Mouse (Mus musculus): ENCODE results near the gene Ankfn1. TPM values are rescaled to one million over a fixed set of nuclear protein-coding genes. Genes with fewer than 3 reads are reported as not detected.

Ankfn1 gene
- polyA plus RNA-seq, 1 experiment from 2014 or later: 0.63 TPM

DNA sequence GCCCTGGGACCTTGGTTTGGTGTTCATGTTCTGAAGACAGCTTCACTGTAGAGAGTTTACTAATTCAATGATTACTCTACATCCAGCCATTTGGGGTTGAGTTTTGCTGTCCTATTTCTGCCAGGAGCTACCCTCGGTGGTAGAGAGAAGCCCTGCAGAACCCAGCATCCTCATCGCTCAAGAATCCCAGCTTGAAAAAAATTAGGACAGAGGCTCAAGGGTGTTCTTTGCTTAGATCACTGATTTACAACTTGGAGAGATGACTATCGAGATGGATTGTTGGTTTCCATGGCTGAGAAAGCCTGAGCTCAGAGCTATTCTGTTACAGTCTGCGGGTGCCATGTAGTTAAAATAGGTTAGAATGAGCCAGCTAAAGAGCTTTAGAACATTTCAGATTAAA lies 209.2 kb downstream of the Ankfn1 start:
- Histone ChIP-seq H3K27me3 (no peaks in the 10 kb centered on the region), H3K27ac (no peak overlapping the region), H3K4me3 (no peak overlapping the region), H3K9me3 (no peaks in the 10 kb centered on the region), H3K4me2 (replicated peaks) (no peak overlapping the region), H3K4me1 (no peaks in the 10 kb centered on the region), H3K9ac (no peak overlapping the region), H3K36me3 (no peaks in the 10 kb centered on the region)
- ATAC-seq (ENCODE audit: insufficient number of reproducible peaks, insufficient read depth, low FRiP score, low TSS enrichment): no peak
- WGBS: 88% methylated on average over 4 of the region's 4 CpGs

DNA sequence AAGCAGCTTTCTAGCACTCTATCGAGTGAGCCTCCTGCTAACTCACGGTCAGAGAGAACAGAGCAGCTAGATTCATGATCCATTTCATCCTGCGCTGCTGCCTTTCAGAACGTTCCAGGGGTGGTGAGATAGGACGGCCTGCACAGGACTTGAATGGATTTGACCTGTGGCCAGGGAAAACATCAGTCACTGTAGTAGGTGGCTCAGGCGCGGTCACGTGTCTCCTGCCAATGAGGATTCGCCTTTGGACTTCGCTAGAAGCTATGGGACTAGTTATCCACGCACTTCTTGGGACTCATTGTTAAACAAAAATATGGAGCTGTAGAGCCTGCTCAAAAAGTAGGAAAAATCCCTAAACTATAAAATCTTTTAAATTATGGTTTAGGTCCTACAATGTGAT lies 226.0 kb downstream of the Ankfn1 start:
- Histone ChIP-seq H3K36me3 (no peaks in the 10 kb centered on the region), H3K9ac (no peak overlapping the region), H3K4me3 (no peak overlapping the region), H3K4me2 (replicated peaks) (no peak overlapping the region), H3K27ac (no peak overlapping the region), H3K4me1 (no peaks in the 10 kb centered on the region), H3K9me3 (no peaks in the 10 kb centered on the region), H3K27me3 (no peaks in the 10 kb centered on the region)
- no peak for ATAC-seq (ENCODE audit: insufficient number of reproducible peaks, insufficient read depth, low FRiP score, low TSS enrichment)
- WGBS: 91% methylated on average over 11 of the region's 11 CpGs

DNA sequence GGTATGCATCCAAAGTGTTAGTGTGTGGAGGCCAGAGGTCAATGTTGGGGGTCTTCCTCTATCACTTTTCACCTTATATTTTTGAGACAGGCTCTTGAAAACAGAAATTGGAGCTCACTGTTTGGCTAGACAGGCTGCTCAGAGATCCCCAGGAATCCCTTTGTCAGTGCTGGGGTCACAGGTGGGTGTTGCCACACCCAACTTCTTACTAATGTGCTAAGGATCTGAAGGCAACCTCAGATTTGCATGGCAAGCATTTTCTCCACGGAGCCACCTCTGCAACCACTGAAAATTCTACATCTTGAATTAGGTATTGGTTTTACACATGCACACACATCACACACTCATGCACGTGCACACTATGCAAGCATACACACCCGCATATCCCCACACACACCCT lies 226.5 kb downstream of the Ankfn1 start:
- H3K9me3 ChIP-seq: no peaks in the 10 kb centered on the region
- no peak for ATAC-seq (ENCODE audit: insufficient number of reproducible peaks, insufficient read depth, low FRiP score, low TSS enrichment)
- H3K4me3 ChIP-seq: no peak overlapping the region
- no peaks in the 10 kb centered on the region for H3K27me3 ChIP-seq
- H3K27ac ChIP-seq: no peak overlapping the region
- no peak overlapping the region for H3K4me2 ChIP-seq (replicated peaks)
- WGBS: 83% methylated on average over 3 of the region's 3 CpGs
- H3K36me3 ChIP-seq: no peaks in the 10 kb centered on the region
- H3K4me1 ChIP-seq: no peaks in the 10 kb centered on the region
- H3K9ac ChIP-seq: no peak overlapping the region

DNA sequence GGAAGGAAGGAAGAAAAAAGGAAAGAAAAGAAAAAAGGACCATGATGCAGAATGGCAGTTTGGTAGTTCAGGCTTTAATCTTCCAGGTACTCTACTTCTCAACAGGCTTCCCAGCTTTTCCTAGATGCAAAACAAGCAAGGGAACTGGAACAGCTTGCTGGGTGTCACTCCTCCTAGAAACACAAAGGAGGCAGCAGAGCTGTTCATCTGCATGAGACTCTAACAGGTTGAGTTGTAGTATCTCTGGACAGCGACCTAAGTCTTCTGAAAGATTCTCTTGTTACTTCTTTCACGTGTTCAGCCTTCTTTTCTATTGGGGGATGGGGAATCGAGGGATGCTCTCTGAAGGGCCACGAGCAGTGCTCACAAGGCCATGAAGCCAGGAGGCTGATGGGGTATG lies 228.7 kb downstream of the Ankfn1 start:
- 47% methylated on average over 4 of the region's 4 CpGs for WGBS
- ATAC-seq (ENCODE audit: insufficient number of reproducible peaks, insufficient read depth, low FRiP score, low TSS enrichment): no peak

DNA sequence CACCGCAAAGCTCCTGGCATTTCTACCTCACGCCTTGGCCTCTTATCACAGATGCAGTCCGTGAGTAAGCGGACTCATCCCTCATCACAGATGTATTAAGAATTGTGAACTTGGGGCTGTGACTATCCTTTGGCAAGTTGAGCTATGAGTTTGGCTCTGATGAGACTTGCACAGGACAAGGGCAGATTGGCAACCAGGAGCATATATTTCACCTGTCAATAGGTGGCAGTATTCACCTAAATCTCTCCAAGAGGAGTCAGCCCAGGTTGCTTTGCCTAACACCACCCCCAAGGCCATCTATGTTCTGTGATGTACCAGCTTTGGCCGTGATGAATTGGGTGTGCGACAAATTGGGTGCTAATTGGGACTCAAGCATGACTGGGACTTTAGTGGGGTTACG lies 231.3 kb downstream of the Ankfn1 start:
- Histone ChIP-seq H3K4me2 (replicated peaks) (no peak overlapping the region), H3K9me3 (no peaks in the 10 kb centered on the region), H3K27me3 (no peaks in the 10 kb centered on the region), H3K36me3 (no peaks in the 10 kb centered on the region), H3K4me1 (peaks cover 10% of the 10 kb centered on the region; the same call in 1 of the 2 replicates), H3K4me3 (no peak overlapping the region), H3K27ac (no peak overlapping the region), H3K9ac (no peak overlapping the region)
- ATAC-seq (ENCODE audit: insufficient number of reproducible peaks, insufficient read depth, low FRiP score, low TSS enrichment): 0 out of 2 replicates have a peak, but pooled peaks have one; percentile 22
- WGBS: 41% methylated on average over 7 of the region's 7 CpGs

More for the DNA sequence above, 228.7 kb downstream of the Ankfn1 start:
- Histone ChIP-seq H3K4me2 (replicated peaks) (no peak overlapping the region), H3K36me3 (no peaks in the 10 kb centered on the region), H3K27me3 (no peaks in the 10 kb centered on the region), H3K9ac (no peak overlapping the region), H3K27ac (no peak overlapping the region), H3K4me1 (peaks cover 7% of the 10 kb centered on the region; the same call in 1 of the 2 replicates), H3K4me3 (no peak overlapping the region), H3K9me3 (no peaks in the 10 kb centered on the region)

DNA sequence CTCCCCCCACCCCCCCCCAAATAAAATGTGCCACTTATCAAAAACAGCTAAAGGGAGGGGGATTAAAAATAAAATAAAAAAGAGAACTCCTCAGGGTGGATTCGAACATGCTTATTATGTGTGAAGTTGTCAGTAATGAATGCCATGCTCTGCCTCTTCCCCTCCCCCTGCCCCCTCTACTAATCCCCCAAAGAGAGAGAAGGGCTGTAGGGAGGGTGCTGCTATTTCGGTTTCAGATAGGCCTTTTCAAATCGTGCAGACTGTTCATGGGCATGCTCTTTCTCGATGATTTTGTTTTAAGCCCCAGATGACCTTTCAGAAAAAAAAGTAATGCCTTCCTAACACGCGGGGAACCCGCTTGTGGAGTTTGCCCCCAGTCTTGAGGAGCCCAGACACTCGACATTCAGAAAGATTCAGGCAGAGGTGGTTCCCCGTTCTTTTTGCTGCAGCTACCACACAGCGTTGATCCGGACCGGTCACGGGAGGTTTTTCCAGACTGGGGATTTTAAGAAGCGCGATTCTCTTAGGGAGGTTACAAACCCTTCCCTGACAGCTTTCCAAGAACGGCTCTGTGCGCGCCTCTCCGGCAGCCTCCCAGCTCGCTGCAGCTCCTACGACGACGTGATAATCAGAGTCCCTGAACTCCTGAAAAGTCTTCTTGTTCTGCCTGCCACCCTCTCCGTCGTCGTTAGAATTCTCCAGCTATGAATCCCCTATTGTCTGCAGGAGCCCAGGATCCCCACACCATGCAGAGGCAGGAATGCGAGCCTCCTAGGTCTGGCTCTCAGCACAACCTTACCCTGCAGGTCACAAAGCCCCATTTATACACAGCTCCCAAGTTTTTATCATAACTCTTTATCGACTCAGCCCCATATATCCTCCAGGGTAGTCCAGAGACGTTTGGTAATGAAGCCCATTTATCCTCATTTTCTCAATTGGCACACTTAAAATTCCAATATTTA lies 232.3 kb downstream of the Ankfn1 start:
- no peak overlapping the region for H3K9ac ChIP-seq
- 0 out of 2 replicates have a peak overlapping the region, but pooled peaks have one; percentile 3 for H3K4me3 ChIP-seq
- 1% methylated on average over 29 of the region's 29 CpGs for WGBS
- no peaks in the 10 kb centered on the region for H3K36me3 ChIP-seq
- ATAC-seq (ENCODE audit: insufficient number of reproducible peaks, insufficient read depth, low FRiP score, low TSS enrichment): peak; percentile 52; the same call in 1 of the 2 replicates
- peaks cover 11% of the 10 kb centered on the region; the same call in 1 of the 2 replicates for H3K4me1 ChIP-seq
- peak overlapping the region; percentile 42 for H3K4me2 ChIP-seq (replicated peaks)
- H3K27ac ChIP-seq: peak overlapping the region; percentile 72
- no peaks in the 10 kb centered on the region for H3K9me3 ChIP-seq
- no peaks in the 10 kb centered on the region for H3K27me3 ChIP-seq

DNA sequence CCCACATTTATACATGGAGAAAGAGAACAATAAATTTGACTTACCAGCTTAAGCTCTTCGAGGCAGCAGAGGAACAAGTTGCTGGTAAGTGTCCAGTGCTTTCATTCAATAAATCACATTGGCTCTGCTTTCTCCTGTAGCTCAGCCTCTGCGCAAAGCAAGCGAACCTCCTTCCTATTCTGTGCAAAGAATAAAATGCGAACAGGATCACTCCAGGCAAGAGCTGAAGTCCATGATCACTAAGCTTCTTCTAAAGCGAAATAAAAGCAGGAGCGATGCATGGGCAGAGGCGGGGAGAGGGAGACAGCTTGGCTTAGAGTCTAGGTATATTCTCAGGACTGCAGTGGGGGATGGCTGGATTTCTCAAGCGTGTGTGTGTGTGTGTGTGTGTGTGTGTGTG lies 239.1 kb downstream of the Ankfn1 start:
- ATAC-seq (ENCODE audit: insufficient number of reproducible peaks, insufficient read depth, low FRiP score, low TSS enrichment): no peak
- whole genome bisulfite sequencing: 74% methylated on average over 8 of the region's 8 CpGs

DNA sequence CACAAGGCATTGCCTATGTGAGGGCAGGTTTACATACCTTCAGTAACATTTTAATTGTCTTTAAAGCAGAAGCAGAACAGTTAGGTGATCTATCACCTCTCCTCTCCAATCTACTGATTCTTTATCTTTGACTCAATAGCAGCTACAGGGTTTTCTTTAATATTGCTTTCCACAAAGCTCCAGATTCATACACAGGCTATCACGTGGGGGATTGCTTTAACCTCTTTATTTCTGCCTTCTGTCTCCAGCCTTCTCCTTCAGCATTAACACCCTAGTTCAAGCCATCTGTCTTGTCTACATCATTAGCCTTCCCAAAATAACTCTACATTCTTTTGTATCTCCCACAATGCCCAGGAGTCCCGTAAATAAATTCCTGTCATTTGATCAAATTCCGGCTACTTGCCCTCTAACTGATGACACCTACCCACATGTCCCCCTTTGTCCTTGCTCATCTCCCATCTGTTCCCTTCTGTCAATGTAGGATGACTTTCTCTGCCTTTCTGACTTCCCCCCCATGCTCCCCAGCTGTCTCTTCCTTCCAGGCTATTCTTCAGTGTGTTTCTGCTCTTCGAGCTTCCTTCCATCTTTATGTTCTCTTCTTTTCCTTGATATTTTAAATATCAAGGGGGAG lies 249.5 kb downstream of the Ankfn1 start:
- Histone ChIP-seq H3K9ac (no peak overlapping the region), H3K4me2 (replicated peaks) (no peak overlapping the region), H3K9me3 (no peaks in the 10 kb centered on the region), H3K27ac (no peak overlapping the region), H3K27me3 (no peaks in the 10 kb centered on the region), H3K36me3 (no peaks in the 10 kb centered on the region), H3K4me3 (no peak overlapping the region), H3K4me1 (no peaks in the 10 kb centered on the region)
- WGBS: 87% methylated on average over 4 of the region's 4 CpGs
- no peak for ATAC-seq (ENCODE audit: insufficient number of reproducible peaks, insufficient read depth, low FRiP score, low TSS enrichment)

More for the DNA sequence above, 239.1 kb downstream of the Ankfn1 start:
- Histone ChIP-seq H3K4me1 (0 out of 2 replicates have a peak, but pooled peaks cover 4% of the 10 kb centered on the region), H3K4me3 (no peak overlapping the region), H3K9me3 (no peaks in the 10 kb centered on the region), H3K9ac (no peak overlapping the region), H3K36me3 (no peaks in the 10 kb centered on the region), H3K27me3 (peaks cover 4% of the 10 kb centered on the region; the same call in 1 of the 2 replicates), H3K4me2 (replicated peaks) (no peak overlapping the region), H3K27ac (no peak overlapping the region)

DNA sequence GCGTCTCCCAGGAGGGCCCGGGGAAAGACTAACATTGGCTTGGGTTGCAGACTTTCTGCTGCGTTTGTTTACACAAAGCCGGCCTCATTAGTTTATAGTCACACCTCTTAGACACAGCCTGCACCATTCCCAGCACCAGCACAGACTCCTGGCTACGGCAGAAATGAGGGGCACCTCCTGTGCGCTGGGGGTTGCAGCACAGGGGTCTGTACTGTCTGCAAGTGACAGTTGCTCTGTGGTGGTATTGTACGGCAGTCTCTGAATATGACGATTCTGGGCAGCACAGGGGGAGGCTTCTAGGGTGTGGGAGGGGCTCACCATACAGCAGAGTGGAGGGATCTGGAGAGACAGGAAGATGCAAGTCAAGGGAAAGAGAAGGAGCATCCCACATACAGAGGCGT lies 262.0 kb downstream of the Ankfn1 start:
- H3K9ac ChIP-seq: no peak overlapping the region
- H3K4me3 ChIP-seq: no peak overlapping the region
- no peak overlapping the region for H3K27ac ChIP-seq
- no peaks in the 10 kb centered on the region for H3K9me3 ChIP-seq
- peak overlapping the region; percentile 24; the same call in 1 of the 2 replicates for H3K4me2 ChIP-seq (replicated peaks)
- peaks cover 11% of the 10 kb centered on the region; the same call in 1 of the 2 replicates for H3K4me1 ChIP-seq
- 0 out of 2 replicates have a peak, but pooled peaks have one; percentile 47 for ATAC-seq (ENCODE audit: insufficient number of reproducible peaks, insufficient read depth, low FRiP score, low TSS enrichment)
- H3K36me3 ChIP-seq: no peaks in the 10 kb centered on the region
- no peaks in the 10 kb centered on the region for H3K27me3 ChIP-seq
- WGBS: 37% methylated on average over 9 of the region's 9 CpGs

DNA sequence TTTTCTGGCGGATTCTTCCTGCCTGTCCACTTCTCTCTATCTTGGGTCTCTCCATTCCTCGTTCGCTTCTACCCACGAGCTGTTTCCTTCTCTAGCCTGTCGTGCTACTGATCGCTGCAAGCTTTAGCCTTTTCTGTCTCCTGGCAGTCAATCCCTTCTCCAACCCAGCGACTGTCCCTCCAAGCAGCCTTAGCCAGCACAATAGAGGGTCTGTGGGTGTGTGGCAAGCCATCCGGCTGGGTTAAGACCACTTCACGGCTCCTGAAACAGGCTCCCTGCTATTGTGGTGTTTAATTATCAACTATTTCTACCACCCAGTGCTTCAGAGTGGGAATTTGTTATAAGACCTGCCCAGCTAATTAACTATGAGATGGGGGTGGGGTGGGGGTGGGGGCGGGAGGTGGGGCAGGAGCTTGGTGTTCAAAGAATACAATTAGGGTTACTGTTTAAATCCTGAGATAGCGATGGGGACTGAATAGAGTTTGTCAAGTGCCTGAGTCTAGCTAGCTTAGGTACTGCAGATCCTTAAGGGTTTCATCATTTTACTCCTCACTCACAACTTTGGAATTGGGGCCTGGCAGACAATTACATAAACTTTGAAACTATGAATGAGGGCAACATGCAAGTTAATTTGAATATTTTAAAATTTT lies 268.7 kb downstream of the Ankfn1 start:
- no peaks in the 10 kb centered on the region for H3K9me3 ChIP-seq
- 12% methylated on average over 11 of the region's 11 CpGs for WGBS
- no peak overlapping the region for H3K4me2 ChIP-seq (replicated peaks)
- no peak overlapping the region for H3K4me3 ChIP-seq
- ATAC-seq (ENCODE audit: insufficient number of reproducible peaks, insufficient read depth, low FRiP score, low TSS enrichment): no peak
- H3K9ac ChIP-seq: no peak overlapping the region
- no peak overlapping the region for H3K27ac ChIP-seq
- no peaks in the 10 kb centered on the region for H3K36me3 ChIP-seq
- H3K4me1 ChIP-seq: peaks cover 4% of the 10 kb centered on the region; the same call in 1 of the 2 replicates
- H3K27me3 ChIP-seq: no peaks in the 10 kb centered on the region

DNA sequence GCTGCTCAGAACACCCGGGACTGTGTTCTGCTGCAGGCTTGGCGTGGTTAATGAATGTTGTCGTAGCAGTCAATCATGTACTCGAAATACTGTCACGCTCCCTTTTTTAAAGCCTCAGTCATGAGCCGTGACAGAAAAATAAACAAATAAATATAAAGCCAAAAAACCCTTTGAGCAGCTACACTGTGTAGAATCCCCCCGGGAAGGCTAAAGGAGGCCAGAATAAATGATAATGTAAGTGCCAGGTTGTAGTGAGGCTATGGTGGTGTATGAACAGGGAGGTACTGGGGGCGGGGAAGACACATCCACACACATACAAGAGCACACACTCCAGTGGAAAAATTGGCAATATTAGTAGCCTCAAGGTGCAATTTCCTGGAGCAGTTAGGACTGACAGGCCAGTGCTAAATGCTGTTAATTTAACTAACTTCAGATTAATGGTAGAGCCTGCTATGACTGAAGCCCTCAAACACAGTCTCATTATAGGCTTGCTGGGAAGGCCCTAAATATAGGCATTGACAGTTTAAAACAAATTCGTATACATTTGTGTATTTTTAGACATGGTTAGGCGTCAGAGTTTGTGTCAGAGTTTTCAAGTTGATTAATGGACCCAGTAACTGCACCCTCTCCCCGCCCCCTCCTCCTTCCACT lies 270.7 kb downstream of the Ankfn1 start:
- Histone ChIP-seq H3K4me3 (no peak overlapping the region), H3K27me3 (no peaks in the 10 kb centered on the region), H3K36me3 (no peaks in the 10 kb centered on the region), H3K4me1 (peaks cover 4% of the 10 kb centered on the region; the same call in 1 of the 2 replicates), H3K9ac (no peak overlapping the region), H3K27ac (no peak overlapping the region), H3K4me2 (replicated peaks) (no peak overlapping the region), H3K9me3 (no peaks in the 10 kb centered on the region)
- WGBS: 60% methylated on average over 11 of the region's 11 CpGs
- no peak for ATAC-seq (ENCODE audit: insufficient number of reproducible peaks, insufficient read depth, low FRiP score, low TSS enrichment)

Measured in embryonic facial prominence, embryonic 12.5 days (tissue).